Mouse (Mus musculus) hindbrain, postnatal 0 days (tissue): ENCODE measurements at regions not wholly inside any gene's neighbourhood (a gene's known extent, or its start where the extent isn't known, plus 50 kb on each side); places are given as distances from the start of the nearest gene placed in this dataset.

ENCODE experiments used
- ATAC-seq: fragments of 200-750 bp; cut with Nextera tagmentation; 2 replicates; pipeline ENCODE4 v1.8.0; 2017; ENCODE audit warnings: mild to moderate bottlenecking, moderate TSS enrichment, moderate library complexity
- DNase-seq: peaks from one replicate; pipeline ENCODE4 v3.0.0-alpha.2; 2015; ENCODE audit warnings: low spot score
- H3K27ac ChIP-seq: fragments of 300-500 bp; sonication (generic); 2 replicates; pipeline ENCODE4 v1.5.1; 2014; ENCODE audit warnings: mild to moderate bottlenecking
- H3K27me3 ChIP-seq: fragments of 300-500 bp; sonication (generic); 2 replicates; pipeline ENCODE4 v1.6.1; 2014; ENCODE audit warnings: low read length, mixed read lengths; ENCODE audit not compliant: insufficient read depth
- H3K36me3 ChIP-seq: fragments of 300-500 bp; sonication (generic); 2 replicates; pipeline ENCODE4 v1.6.1; 2014; ENCODE audit warnings: low read length, mixed read lengths; ENCODE audit not compliant: insufficient read depth
- H3K4me1 ChIP-seq: fragments of 300-500 bp; sonication (generic); 2 replicates; pipeline ENCODE4 v1.6.1; 2014; ENCODE audit warnings: antibody characterized with exemption, low read length, mixed read lengths; ENCODE audit not compliant: insufficient read depth
- H3K4me2 ChIP-seq: fragments of 300-500 bp; sonication (generic); 2 replicates; pipeline ENCODE4 v1.6.1; 2014; ENCODE audit warnings: low read depth, mild to moderate bottlenecking, low read length, moderate library complexity, mixed read lengths
- H3K4me3 ChIP-seq: fragments of 300-500 bp; sonication (generic); 2 replicates; pipeline ENCODE4 v1.5.1; 2014; ENCODE audit warnings: low read length
- H3K9ac ChIP-seq: fragments of 300-500 bp; sonication (generic); replicated peaks from 2 replicates; pipeline ENCODE4 v1.6.1; 2014; ENCODE audit warnings: mild to moderate bottlenecking, low read length, moderate library complexity, mixed read lengths
- H3K9me3 ChIP-seq: fragments of 300-500 bp; sonication (generic); 2 replicates; pipeline ENCODE4 v1.6.1; 2016; ENCODE audit warnings: low read length, mixed read lengths
- CTCF ChIP-seq: IDR thresholded peaks from 2 replicates; pipeline ENCODE4 v1.5.1; 2016; ENCODE audit warnings: antibody characterized with exemption, control low read depth, low read depth
- WGBS: fragments of 180-500 bp; shearing (Covaris S2); extraction: QIAGEN DNeasy Blood & Tissue Kit; methylation state at CpG from one replicate; pipeline ENCODE4 v1.1.7; 2014; 5-methylcytosine and 5-hydroxymethylcytosine counted together

- no peak overlapping the region for H3K27ac ChIP-seq
- H3K27me3 ChIP-seq, result no peaks in the 10 kb centered on the region
- no peak for TF ChIP-seq CTCF
- 48% methylated on average over 2 of the region's 2 CpGs for WGBS
- H3K36me3 ChIP-seq, result no peaks in the 10 kb centered on the region
- H3K9ac ChIP-seq, result no peak overlapping the region
- DNase-seq, result no peak
- H3K4me1 ChIP-seq, result no peaks in the 10 kb centered on the region
- ATAC-seq, result peak; percentile 67
- H3K4me3 ChIP-seq, result no peak overlapping the region
- H3K9me3 ChIP-seq, result peaks cover 52% of the 10 kb centered on the region
- no peak overlapping the region for H3K4me2 ChIP-seq
Observed at GRCm38 (mm10) chr4:3049972-3050846, 116.9 kb upstream of the Vmn1r2 start.

GRCm38 (mm10) chr4:3050847-3051135, 116.3 kb upstream of the Vmn1r2 start:
- no peak overlapping the region for H3K9ac ChIP-seq
- no peak for TF ChIP-seq CTCF
- no peak overlapping the region for H3K4me3 ChIP-seq
- H3K9me3 ChIP-seq, result peaks cover 58% of the 10 kb centered on the region
- 79% methylated on average over 3 of the region's 3 CpGs for WGBS
- H3K4me2 ChIP-seq, result no peak overlapping the region
- no peak for DNase-seq
- no peaks in the 10 kb centered on the region for H3K4me1 ChIP-seq
- no peak overlapping the region for H3K27ac ChIP-seq
- no peaks in the 10 kb centered on the region for H3K27me3 ChIP-seq
- H3K36me3 ChIP-seq, result no peaks in the 10 kb centered on the region
- ATAC-seq, result no peak

- no peak overlapping the region for H3K4me3 ChIP-seq
- H3K27me3 ChIP-seq, result no peaks in the 10 kb centered on the region
- ATAC-seq (no peak), DNase-seq (no peak)
- no peak overlapping the region for H3K9ac ChIP-seq
- no peak for TF ChIP-seq CTCF
- H3K9me3 ChIP-seq, result peaks cover 62% of the 10 kb centered on the region
- H3K4me1 ChIP-seq, result no peaks in the 10 kb centered on the region
- H3K27ac ChIP-seq, result no peak overlapping the region
- H3K4me2 ChIP-seq, result no peak overlapping the region
- no peaks in the 10 kb centered on the region for H3K36me3 ChIP-seq
- WGBS, result 75% methylated on average over 5 of the region's 5 CpGs
Observed at GRCm38 (mm10) chr4:3051212-3051611, 115.9 kb upstream of the Vmn1r2 start.

GRCm38 (mm10) chr4:3052314-3053059, 114.6 kb upstream of the Vmn1r2 start:
- no peak for DNase-seq
- Histone ChIP-seq H3K27me3 (no peaks in the 10 kb centered on the region), H3K9ac (no peak overlapping the region), H3K36me3 (no peaks in the 10 kb centered on the region), H3K4me2 (no peak overlapping the region), H3K4me1 (no peaks in the 10 kb centered on the region), H3K27ac (no peak overlapping the region), H3K9me3 (peaks cover 64% of the 10 kb centered on the region), H3K4me3 (no peak overlapping the region)
- TF ChIP-seq CTCF, result no peak
- whole genome bisulfite sequencing, result 86% methylated on average over 4 of the region's 4 CpGs
- ATAC-seq, result no peak; the same call in 1 of the 2 replicates

- Histone ChIP-seq H3K36me3 (no peaks in the 10 kb centered on the region), H3K4me1 (no peaks in the 10 kb centered on the region), H3K4me2 (no peak overlapping the region), H3K4me3 (no peak overlapping the region), H3K27ac (no peak overlapping the region), H3K9me3 (peaks cover 64% of the 10 kb centered on the region), H3K27me3 (no peaks in the 10 kb centered on the region), H3K9ac (no peak overlapping the region)
- TF ChIP-seq CTCF, result no peak
- WGBS, result 61% methylated on average over 4 of the region's 4 CpGs
- DNase-seq, result no peak
- ATAC-seq, result no peak
Observed at GRCm38 (mm10) chr4:3053060-3053406, 114.1 kb upstream of the Vmn1r2 start.

- WGBS, result 87% methylated on average over 2 of the region's 2 CpGs
- no peak overlapping the region for H3K27ac ChIP-seq
- H3K4me3 ChIP-seq, result no peak overlapping the region
- no peak for TF ChIP-seq CTCF
- no peaks in the 10 kb centered on the region for H3K27me3 ChIP-seq
- H3K4me1 ChIP-seq, result no peaks in the 10 kb centered on the region
- H3K4me2 ChIP-seq, result no peak overlapping the region
- DNase-seq (no peak), ATAC-seq (no peak)
- no peak overlapping the region for H3K9ac ChIP-seq
- peaks cover 67% of the 10 kb centered on the region for H3K9me3 ChIP-seq
- no peaks in the 10 kb centered on the region for H3K36me3 ChIP-seq
Observed at GRCm38 (mm10) chr4:3053496-3054216, 113.5 kb upstream of the Vmn1r2 start.
